Mouse (Mus musculus): ENCODE measurements around the gene Kcna7. TPM values are rescaled to one million over a fixed set of nuclear protein-coding genes. Genes with fewer than 3 reads are reported as not detected.

Gene Kcna7
- polyA plus RNA-seq, 1 experiment from 2014 or later = 0.20 TPM

GRCm38 (mm10) chr7:45433835-45434202 lies 28.4 kb downstream of the Kcna7 start:
- Histone ChIP-seq H3K4me1 (ENCODE audit: control insufficient read depth, insufficient read depth, low read length) (peaks cover 18% of the 10 kb centered on the region; the same call in 1 of the 2 replicates), H3K27ac (ENCODE audit: low read depth, low read length) (no peak overlapping the region), H3K36me3 (ENCODE audit: control insufficient read depth, insufficient read depth, low read length) (peaks cover 10% of the 10 kb centered on the region), H3K4me2 (ENCODE audit: low read depth) (peak overlapping the region; percentile 92), H3K27me3 (ENCODE audit: control insufficient read depth, insufficient read depth, low read length) (no peaks in the 10 kb centered on the region), H3K9ac (ENCODE audit: low read length) (peak overlapping the region; percentile 68), H3K9me3 (ENCODE audit: control insufficient read depth, low read length) (no peaks in the 10 kb centered on the region), H3K4me3 (ENCODE audit: low read depth, low read length) (peak overlapping the region; percentile 75)
- DNase-seq (ENCODE audit: low spot score) (no peak), ATAC-seq (ENCODE audit: insufficient read depth, low FRiP score, low TSS enrichment) (peak; percentile 24; the same call in 1 of the 2 replicates)
- under 1% methylated on average over 7 of the region's 7 CpGs for WGBS

GRCm38 (mm10) chr7:45434203-45435015 lies 29.0 kb downstream of the Kcna7 start, which contains the start of gene Gys1:
Gene Gys1, plus strand, starts transcription at chr7:45434844.
- H3K4me2 ChIP-seq (ENCODE audit: low read depth) = peak within 1 kb of the TSS; percentile 92
- no peaks in the 10 kb centered on the region for H3K9me3 ChIP-seq (ENCODE audit: control insufficient read depth, low read length)
- H3K4me3 ChIP-seq (ENCODE audit: low read depth, low read length) = peak within 1 kb of the TSS; percentile 75
- peak within 1 kb of the TSS; percentile 79 for H3K27ac ChIP-seq (ENCODE audit: low read depth, low read length)
- WGBS = under 1% methylated on average over 45 of the region's 45 CpGs
- DNase-seq (ENCODE audit: low spot score) = peak; percentile 100
- peaks cover 10% of the 10 kb centered on the region for H3K36me3 ChIP-seq (ENCODE audit: control insufficient read depth, insufficient read depth, low read length)
- no peaks in the 10 kb centered on the region for H3K27me3 ChIP-seq (ENCODE audit: control insufficient read depth, insufficient read depth, low read length)
- peaks cover 18% of the 10 kb centered on the region; the same call in 1 of the 2 replicates for H3K4me1 ChIP-seq (ENCODE audit: control insufficient read depth, insufficient read depth, low read length)
- peak; percentile 94 for ATAC-seq (ENCODE audit: insufficient read depth, low FRiP score, low TSS enrichment)
- H3K9ac ChIP-seq (ENCODE audit: low read length) = peak within 1 kb of the TSS; percentile 75

GRCm38 (mm10) chr7:45435038-45435437 lies 29.6 kb downstream of the Kcna7 start:
- 6% methylated on average over 16 of the region's 16 CpGs for WGBS
- no peak; the same call in none of the 2 replicates for ATAC-seq (ENCODE audit: insufficient read depth, low FRiP score, low TSS enrichment)

GRCm38 (mm10) chr7:45436444-45436843 lies 31.0 kb downstream of the Kcna7 start:
- H3K27ac ChIP-seq (ENCODE audit: low read depth, low read length) = no peak overlapping the region
- no peak for ATAC-seq (ENCODE audit: insufficient read depth, low FRiP score, low TSS enrichment)
- WGBS = 96% methylated on average over 5 of the region's 5 CpGs
- H3K9me3 ChIP-seq (ENCODE audit: control insufficient read depth, low read length) = no peaks in the 10 kb centered on the region
- H3K4me3 ChIP-seq (ENCODE audit: low read depth, low read length) = no peak overlapping the region
- no peak overlapping the region for H3K4me2 ChIP-seq (ENCODE audit: low read depth)
- no peak for DNase-seq (ENCODE audit: low spot score)
- peaks cover under 1% of the 10 kb centered on the region; the same call in 1 of the 2 replicates for H3K36me3 ChIP-seq (ENCODE audit: control insufficient read depth, insufficient read depth, low read length)
- H3K9ac ChIP-seq (ENCODE audit: low read length) = no peak overlapping the region
- no peaks in the 10 kb centered on the region for H3K27me3 ChIP-seq (ENCODE audit: control insufficient read depth, insufficient read depth, low read length)
- peaks cover 18% of the 10 kb centered on the region; the same call in 1 of the 2 replicates for H3K4me1 ChIP-seq (ENCODE audit: control insufficient read depth, insufficient read depth, low read length)

More at GRCm38 (mm10) chr7:45435038-45435437, 29.6 kb downstream of the Kcna7 start:
- DNase-seq (ENCODE audit: low spot score) = no peak
- H3K9ac ChIP-seq (ENCODE audit: low read length) = peak overlapping the region; percentile 75
- peaks cover 6% of the 10 kb centered on the region for H3K36me3 ChIP-seq (ENCODE audit: control insufficient read depth, insufficient read depth, low read length)
- H3K27ac ChIP-seq (ENCODE audit: low read depth, low read length) = peak overlapping the region; percentile 35; the same call in 1 of the 2 replicates
- H3K4me2 ChIP-seq (ENCODE audit: low read depth) = peak overlapping the region; percentile 92
- H3K9me3 ChIP-seq (ENCODE audit: control insufficient read depth, low read length) = no peaks in the 10 kb centered on the region
- peaks cover 18% of the 10 kb centered on the region; the same call in 1 of the 2 replicates for H3K4me1 ChIP-seq (ENCODE audit: control insufficient read depth, insufficient read depth, low read length)
- H3K27me3 ChIP-seq (ENCODE audit: control insufficient read depth, insufficient read depth, low read length) = no peaks in the 10 kb centered on the region
- peak overlapping the region; percentile 75 for H3K4me3 ChIP-seq (ENCODE audit: low read depth, low read length)

- H3K9me3 ChIP-seq (ENCODE audit: control insufficient read depth, low read length) = no peaks in the 10 kb centered on the region
- 27% methylated on average over 6 of the region's 6 CpGs for WGBS
- H3K36me3 ChIP-seq (ENCODE audit: control insufficient read depth, insufficient read depth, low read length) = no peaks in the 10 kb centered on the region
- DNase-seq (ENCODE audit: low spot score) (no peak), ATAC-seq (ENCODE audit: insufficient read depth, low FRiP score, low TSS enrichment) (no peak)
- H3K9ac ChIP-seq (ENCODE audit: low read length) = no peak overlapping the region
- no peak overlapping the region for H3K4me2 ChIP-seq (ENCODE audit: low read depth)
- no peak overlapping the region for H3K27ac ChIP-seq (ENCODE audit: low read depth, low read length)
- peaks cover 18% of the 10 kb centered on the region; the same call in 1 of the 2 replicates for H3K4me1 ChIP-seq (ENCODE audit: control insufficient read depth, insufficient read depth, low read length)
- H3K4me3 ChIP-seq (ENCODE audit: low read depth, low read length) = no peak overlapping the region
- no peaks in the 10 kb centered on the region for H3K27me3 ChIP-seq (ENCODE audit: control insufficient read depth, insufficient read depth, low read length)
Observed at GRCm38 (mm10) chr7:45437046-45437445, 31.6 kb downstream of the Kcna7 start.

- Histone ChIP-seq H3K4me3 (ENCODE audit: low read depth, low read length) (no peak within 1 kb of the TSS), H3K9me3 (ENCODE audit: control insufficient read depth, low read length) (no peaks in the 10 kb centered on the region), H3K36me3 (ENCODE audit: control insufficient read depth, insufficient read depth, low read length) (no peaks in the 10 kb centered on the region), H3K4me2 (ENCODE audit: low read depth) (no peak within 1 kb of the TSS), H3K27ac (ENCODE audit: low read depth, low read length) (no peak within 1 kb of the TSS), H3K27me3 (ENCODE audit: control insufficient read depth, insufficient read depth, low read length) (no peaks in the 10 kb centered on the region), H3K4me1 (ENCODE audit: control insufficient read depth, insufficient read depth, low read length) (peaks cover 18% of the 10 kb centered on the region; the same call in 1 of the 2 replicates), H3K9ac (ENCODE audit: low read length) (no peak within 1 kb of the TSS)
- ATAC-seq (ENCODE audit: insufficient read depth, low FRiP score, low TSS enrichment) (no peak), DNase-seq (ENCODE audit: low spot score) (no peak)
- 27% methylated on average over 19 of the region's 19 CpGs for WGBS
Observed at GRCm38 (mm10) chr7:45437521-45438276, 32.2 kb downstream of the Kcna7 start, which contains the start of gene Ruvbl2. Gene Ruvbl2, minus strand, starts transcription at chr7:45438096.

GRCm38 (mm10) chr7:45443526-45444420 lies 38.3 kb downstream of the Kcna7 start:
- Histone ChIP-seq H3K9ac (ENCODE audit: low read length) (no peak overlapping the region), H3K4me3 (ENCODE audit: low read depth, low read length) (no peak overlapping the region), H3K4me2 (ENCODE audit: low read depth) (no peak overlapping the region), H3K27ac (ENCODE audit: low read depth, low read length) (no peak overlapping the region), H3K9me3 (ENCODE audit: control insufficient read depth, low read length) (no peaks in the 10 kb centered on the region), H3K27me3 (ENCODE audit: control insufficient read depth, insufficient read depth, low read length) (no peaks in the 10 kb centered on the region), H3K4me1 (ENCODE audit: control insufficient read depth, insufficient read depth, low read length) (no peaks in the 10 kb centered on the region), H3K36me3 (ENCODE audit: control insufficient read depth, insufficient read depth, low read length) (peaks cover 2% of the 10 kb centered on the region; the same call in 1 of the 2 replicates)
- DNase-seq (ENCODE audit: low spot score) = no peak
- 90% methylated on average over 22 of the region's 22 CpGs for WGBS
- no peak for ATAC-seq (ENCODE audit: insufficient read depth, low FRiP score, low TSS enrichment)

- DNase-seq (ENCODE audit: low spot score) (no peak), ATAC-seq (ENCODE audit: insufficient read depth, low FRiP score, low TSS enrichment) (no peak)
- no peaks in the 10 kb centered on the region for H3K4me1 ChIP-seq (ENCODE audit: control insufficient read depth, insufficient read depth, low read length)
- no peak overlapping the region for H3K4me3 ChIP-seq (ENCODE audit: low read depth, low read length)
- H3K9me3 ChIP-seq (ENCODE audit: control insufficient read depth, low read length) = no peaks in the 10 kb centered on the region
- H3K27ac ChIP-seq (ENCODE audit: low read depth, low read length) = no peak overlapping the region
- no peaks in the 10 kb centered on the region for H3K27me3 ChIP-seq (ENCODE audit: control insufficient read depth, insufficient read depth, low read length)
- no peak overlapping the region for H3K4me2 ChIP-seq (ENCODE audit: low read depth)
- no peak overlapping the region for H3K9ac ChIP-seq (ENCODE audit: low read length)
- H3K36me3 ChIP-seq (ENCODE audit: control insufficient read depth, insufficient read depth, low read length) = peaks cover 2% of the 10 kb centered on the region; the same call in 1 of the 2 replicates
Observed at GRCm38 (mm10) chr7:45446589-45446988, 41.1 kb downstream of the Kcna7 start.

Measured in neural tube, embryonic 11.5 days (tissue).